Mouse (Mus musculus): ENCODE measurements at regions not wholly inside any gene's neighbourhood (a gene's known extent, or its start where the extent isn't known, plus 50 kb on each side); places are given as distances from the start of the nearest gene placed in this dataset.

DNA sequence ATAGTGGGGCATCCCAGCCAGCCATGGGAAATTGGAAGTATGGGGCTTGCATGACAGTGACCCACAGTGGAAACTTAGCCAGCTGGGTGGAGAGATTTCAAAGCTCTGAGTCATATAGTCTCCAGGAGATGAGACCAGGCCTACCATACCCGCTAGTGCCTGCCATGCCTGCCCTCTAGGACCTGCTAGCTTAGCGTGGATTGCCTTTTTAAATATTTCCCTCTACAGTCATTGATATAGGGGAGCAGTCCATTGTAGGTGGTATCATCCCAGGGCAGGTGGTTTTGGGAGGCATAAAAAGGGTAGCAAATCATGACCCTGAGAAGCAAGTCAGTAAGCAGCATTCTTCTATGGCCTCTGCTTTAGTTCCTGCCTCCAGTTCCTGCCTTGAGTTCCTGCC, 99.5 kb upstream of the Pfn2 start:
- TF ChIP-seq CTCF (IDR thresholded peaks at IDR 0.05): no peak
- TF ChIP-seq POLR2A (IDR thresholded peaks at IDR 0.05; ENCODE audit: insufficient read depth, low read depth, low read length): no peak
- no peak for TF ChIP-seq EP300 (IDR thresholded peaks at IDR 0.05; ENCODE audit: insufficient read depth, low read depth, low read length)
